Mouse (Mus musculus) G1E (cell line): ENCODE data around the gene Tapbpl. TPM values are rescaled to one million over a fixed set of nuclear protein-coding genes. Genes with fewer than 3 reads are reported as not detected.

Source experiments
- ATAC-seq: 2 replicates; pipeline ENCODE4 v1.8.0; 2016; ENCODE audit warnings: mild to moderate bottlenecking; ENCODE audit not compliant: insufficient number of reproducible peaks, poor library complexity, low FRiP score, severe bottlenecking; ENCODE audit errors: extremely low read depth
- DNase-seq: peaks from one replicate; pipeline ENCODE4 v3.0.0; 2012; ENCODE audit warnings: low spot score
- H3K27me3 ChIP-seq: 2 replicates; pipeline ENCODE4 v1.6.1; 2012; ENCODE audit warnings: mild to moderate bottlenecking, low read length, inconsistent platforms; ENCODE audit not compliant: insufficient read depth
- H3K36me3 ChIP-seq: replicated peaks from 2 replicates; pipeline ENCODE3; 2012; ENCODE audit warnings: mild to moderate bottlenecking, inconsistent platforms
- H3K4me1 ChIP-seq: 2 replicates; pipeline ENCODE4 v1.6.1; 2012; ENCODE audit warnings: low read depth, low read length, inconsistent platforms, mixed read lengths; ENCODE audit not compliant: insufficient read depth
- H3K4me3 ChIP-seq: 2 replicates; pipeline ENCODE4 v1.5.1; 2012; ENCODE audit warnings: low read depth, mild to moderate bottlenecking, inconsistent platforms, low read length, moderate library complexity, mixed read lengths
- H3K9me3 ChIP-seq: replicated peaks from 2 replicates; pipeline ENCODE4 v1.6.1; 2012; ENCODE audit warnings: inconsistent platforms
- CTCF ChIP-seq: IDR thresholded peaks from 2 replicates; pipeline ENCODE4 v1.5.1; 2012; ENCODE audit warnings: low read depth, low read length, inconsistent platforms, mixed read lengths
- GATA1 ChIP-seq: IDR thresholded peaks from 2 replicates; pipeline ENCODE4 v1.6.1; 2012; ENCODE audit warnings: borderline replicate concordance, low read length, inconsistent platforms, mixed read lengths
- GATA2 ChIP-seq: IDR thresholded peaks from 2 replicates; pipeline ENCODE4 v1.6.1; 2012; ENCODE audit warnings: low read depth, low read length, inconsistent platforms, borderline replicate concordance
- POLR2AphosphoS5 ChIP-seq: IDR thresholded peaks from 2 replicates; pipeline ENCODE4 v1.6.1; 2012; ENCODE audit warnings: low read depth, low read length, inconsistent platforms; ENCODE audit not compliant: insufficient replicate concordance
- TAL1 ChIP-seq: conservative IDR thresholded peaks from 2 replicates; pipeline ENCODE4 v1.6.1; 2012; ENCODE audit warnings: low read depth, low read length, inconsistent platforms, mixed read lengths
- polyA plus RNA-seq: library from polyadenylated mRNA; stranded (reverse); fragments of >175 nt; gene quantifications from 2 replicates; pipeline ENCODE4 v1.2.3, GENCODE M21; 2012
- total RNA-seq, 2 experiments: library from RNA; stranded (forward) in 1 of 2; stranded (reverse) in 1 of 2; fragments of 200-1000 nt in 1 of 2; fragments of >200 nt in 1 of 2; fragmentation: Nextera tagmentation in 1 of 2; gene quantifications; 2 replicates each; pipeline ENCODE4 v1.2.3; 2014 to 2017

Tapbpl gene
- total and polyA plus RNA-seq, 3 experiments: 0.90 to 1.8 (median 1.4) TPM

GRCm38 (mm10) chr6:125256222-125256966, 24.7 kb upstream of the Tapbpl start:
- ATAC-seq: no peak
- Histone ChIP-seq H3K4me3 (no peak overlapping the region), H3K4me1 (peaks cover 13% of the 10 kb centered on the region), H3K36me3 (no peaks in the 10 kb centered on the region), H3K27me3 (peaks cover 21% of the 10 kb centered on the region; the same call in 1 of the 2 replicates), H3K9me3 (no peaks in the 10 kb centered on the region)
- DNase-seq: no peak
- TF ChIP-seq GATA2 (no peak), TAL1 (no peak), GATA1 (no peak)

GRCm38 (mm10) chr6:125255516-125256044, 23.9 kb upstream of the Tapbpl start:
- Histone ChIP-seq H3K9me3 (no peaks in the 10 kb centered on the region), H3K4me1 (peaks cover 13% of the 10 kb centered on the region), H3K27me3 (peaks cover 18% of the 10 kb centered on the region; the same call in 1 of the 2 replicates), H3K4me3 (no peak overlapping the region), H3K36me3 (no peaks in the 10 kb centered on the region)
- ATAC-seq: no peak
- no peak for TF ChIP-seq GATA1
- no peak for TF ChIP-seq TAL1
- no peak for TF ChIP-seq CTCF
- TF ChIP-seq POLR2AphosphoS5: no peak
- no peak for TF ChIP-seq GATA2
- no peak for DNase-seq

- DNase-seq (no peak), ATAC-seq (no peak)
These were observed 22.4 kb upstream of the Tapbpl start for GRCm38 (mm10) chr6:125253863-125254715.

GRCm38 (mm10) chr6:125252711-125253110, 21.1 kb upstream of the Tapbpl start:
- H3K4me1 ChIP-seq: peaks cover 13% of the 10 kb centered on the region
- H3K4me3 ChIP-seq: no peak overlapping the region
- H3K27me3 ChIP-seq: peaks cover 9% of the 10 kb centered on the region; the same call in 1 of the 2 replicates
- no peak for TF ChIP-seq GATA1
- TF ChIP-seq POLR2AphosphoS5: no peak
- no peak for TF ChIP-seq CTCF
- TF ChIP-seq TAL1: no peak
- TF ChIP-seq GATA2: no peak
- ATAC-seq: no peak
- no peak for DNase-seq
- no peaks in the 10 kb centered on the region for H3K9me3 ChIP-seq
- no peaks in the 10 kb centered on the region for H3K36me3 ChIP-seq

More at GRCm38 (mm10) chr6:125253863-125254715, 22.4 kb upstream of the Tapbpl start:
- H3K27me3 ChIP-seq: peaks cover 18% of the 10 kb centered on the region; the same call in 1 of the 2 replicates
- H3K4me3 ChIP-seq: no peak overlapping the region
- no peaks in the 10 kb centered on the region for H3K9me3 ChIP-seq
- H3K4me1 ChIP-seq: peaks cover 13% of the 10 kb centered on the region
- no peaks in the 10 kb centered on the region for H3K36me3 ChIP-seq
- TF ChIP-seq TAL1 (no peak), CTCF (no peak), GATA2 (no peak), POLR2AphosphoS5 (no peak), GATA1 (no peak)

GRCm38 (mm10) chr6:125252285-125252684, 20.6 kb upstream of the Tapbpl start:
- no peaks in the 10 kb centered on the region for H3K9me3 ChIP-seq
- DNase-seq (no peak), ATAC-seq (no peak)
- peaks cover 8% of the 10 kb centered on the region; the same call in 1 of the 2 replicates for H3K27me3 ChIP-seq
- TF ChIP-seq GATA2 (no peak), GATA1 (no peak), TAL1 (no peak), CTCF (no peak), POLR2AphosphoS5 (no peak)
- peaks cover 13% of the 10 kb centered on the region for H3K4me1 ChIP-seq
- H3K36me3 ChIP-seq: no peaks in the 10 kb centered on the region
- no peak overlapping the region for H3K4me3 ChIP-seq

- ATAC-seq: no peak
- no peak for TF ChIP-seq POLR2AphosphoS5
- no peak for TF ChIP-seq GATA2
- TF ChIP-seq GATA1: no peak
- TF ChIP-seq CTCF: no peak
- no peak for TF ChIP-seq TAL1
- H3K9me3 ChIP-seq: no peaks in the 10 kb centered on the region
These were observed 12.9 kb upstream of the Tapbpl start for GRCm38 (mm10) chr6:125244551-125244950.

More at GRCm38 (mm10) chr6:125244551-125244950, 12.9 kb upstream of the Tapbpl start:
- no peak for DNase-seq
- H3K4me3 ChIP-seq: no peak overlapping the region
- H3K4me1 ChIP-seq: peaks cover 2% of the 10 kb centered on the region
- peaks cover 6% of the 10 kb centered on the region; the same call in 1 of the 2 replicates for H3K27me3 ChIP-seq
- peaks cover 7% of the 10 kb centered on the region for H3K36me3 ChIP-seq
